Mouse (Mus musculus): ENCODE measurements around the gene 4933405L10Rik.

The 4933405L10Rik gene

DNA sequence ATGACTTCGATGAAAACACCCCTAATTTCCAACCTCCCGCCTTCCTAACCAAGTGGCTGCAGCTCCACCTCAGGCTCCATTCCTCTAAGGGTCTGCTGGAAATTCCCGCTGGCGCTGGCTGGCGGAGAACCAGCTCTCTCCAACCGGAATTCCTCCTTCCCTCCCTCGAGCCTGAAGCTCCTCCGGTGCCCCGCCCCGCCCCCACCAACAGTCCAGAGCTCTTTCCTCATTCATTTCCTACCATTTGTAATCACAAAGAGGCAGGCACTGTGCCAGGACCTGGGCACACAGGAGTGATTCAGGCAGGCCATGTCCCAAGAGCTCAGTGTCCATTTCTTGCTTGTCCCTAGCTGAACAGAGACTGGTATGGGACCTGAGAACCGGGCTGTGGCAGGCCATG, 43.2 kb downstream of the 4933405L10Rik start:
- peak; percentile 80 for DNase-seq (ENCODE audit: extremely low read depth, insufficient read length, low spot score)

DNA sequence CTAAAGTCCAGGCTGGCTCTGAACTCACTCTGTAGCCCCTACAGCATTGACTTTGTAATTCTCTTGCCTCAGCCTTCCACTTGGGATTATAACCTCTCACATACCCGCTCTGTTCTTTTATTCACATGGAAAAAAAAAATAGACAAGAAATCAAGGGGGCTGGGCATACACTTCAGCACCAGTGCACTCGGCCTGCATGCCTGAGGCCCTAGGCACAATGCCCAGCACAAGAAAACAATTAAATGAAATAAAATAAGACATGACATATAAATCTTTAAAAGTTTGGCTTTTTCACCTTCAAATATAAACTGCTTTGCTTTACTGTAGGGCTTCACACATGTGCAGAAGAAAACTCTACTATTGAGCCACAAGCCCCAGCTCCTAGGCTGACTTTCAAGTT, 46.5 kb downstream of the 4933405L10Rik start:
- no peak for DNase-seq (ENCODE audit: extremely low read depth, insufficient read length, low spot score)

DNA sequence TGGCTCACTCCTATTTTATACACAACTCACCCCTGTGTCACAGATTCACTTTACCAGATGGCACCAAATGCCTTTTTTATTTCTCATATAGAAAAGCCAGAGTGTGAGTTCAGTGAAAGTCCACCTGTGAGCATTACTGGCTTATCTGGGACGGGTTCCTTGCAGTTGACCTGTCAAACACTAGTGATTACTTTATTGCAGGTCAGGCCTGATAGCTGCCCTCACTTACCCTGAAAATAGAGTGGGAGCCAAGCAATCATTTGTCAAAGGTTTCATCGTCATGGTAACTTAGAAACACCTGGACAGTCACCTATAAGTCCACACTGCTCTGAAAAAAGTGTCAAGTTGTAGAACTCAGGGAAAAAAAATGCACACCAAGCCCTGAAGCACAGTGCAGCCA, 47.2 kb downstream of the 4933405L10Rik start:
- no peak for DNase-seq (ENCODE audit: extremely low read depth, insufficient read length, low spot score)

DNA sequence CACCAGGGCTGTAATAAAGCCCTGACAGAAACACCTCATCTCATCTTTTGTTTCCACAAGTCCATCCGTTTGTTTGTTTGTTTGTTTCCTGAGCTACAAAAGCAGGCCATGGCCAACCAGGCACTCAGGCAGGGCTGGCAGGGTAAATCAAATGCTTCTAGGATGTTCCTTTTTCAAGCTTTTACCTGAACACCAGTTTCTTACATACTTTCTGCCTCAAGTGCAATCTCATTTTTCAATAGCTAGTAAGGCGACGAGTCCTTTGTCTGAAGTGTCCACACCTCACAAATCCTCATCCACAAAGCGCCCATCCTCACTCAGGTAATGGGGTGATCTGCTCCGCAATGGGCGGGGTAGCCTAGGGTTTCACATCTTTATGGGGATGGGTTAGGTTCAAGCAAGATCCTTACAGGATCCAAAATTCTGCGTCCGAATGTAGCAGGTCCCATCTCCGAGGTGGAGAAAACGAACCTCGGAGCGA, 50.4 kb downstream of the 4933405L10Rik start:
- DNase-seq (ENCODE audit: extremely low read depth, insufficient read length, low spot score) = no peak

DNA sequence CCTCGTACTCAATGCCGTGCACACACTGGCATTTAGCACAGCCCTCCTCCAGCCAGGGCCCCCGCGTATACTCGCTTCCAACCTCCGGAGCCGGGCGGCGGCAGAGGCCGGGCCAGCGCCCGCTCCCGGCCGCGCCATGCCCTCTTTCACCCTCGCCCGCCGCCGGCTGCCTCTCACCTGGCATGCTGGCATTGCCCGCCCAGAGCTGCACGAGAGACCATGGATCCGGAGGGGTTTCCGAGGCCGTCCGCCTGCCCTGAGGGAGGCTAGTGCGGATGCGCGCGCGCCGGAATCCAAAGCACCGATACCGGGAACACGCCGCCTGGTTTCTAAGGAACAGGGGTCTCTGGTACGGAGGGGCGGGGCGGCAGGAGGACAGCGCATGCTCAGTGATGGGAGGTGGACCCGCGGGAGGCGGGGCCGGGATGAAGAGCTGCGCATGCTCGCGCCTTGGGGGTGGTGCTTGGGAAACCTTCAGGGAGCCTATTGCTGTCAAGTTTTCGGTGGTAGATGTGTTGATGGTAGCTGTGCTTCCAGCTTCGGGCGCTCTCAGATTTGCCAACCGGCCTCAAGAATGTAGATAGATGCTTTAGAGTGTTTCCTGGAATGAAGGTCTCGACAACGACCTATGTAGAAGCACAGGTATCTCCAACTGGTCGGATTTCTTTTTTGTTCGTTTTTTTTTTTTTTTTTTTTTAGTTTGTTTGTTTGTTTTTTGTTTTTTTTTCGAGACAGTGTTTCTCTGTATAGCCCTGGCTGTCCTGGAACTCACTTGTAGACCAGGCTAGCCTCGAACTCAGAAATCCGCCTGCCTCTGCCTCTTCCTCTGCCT, 51.0 kb downstream of the 4933405L10Rik start, which contains the start of gene Gfod2:
Gfod2 (minus strand) TSS at position 388 of the 832 bp plus-strand sequence.
- DNase-seq (ENCODE audit: extremely low read depth, insufficient read length, low spot score) = peak; percentile 95

All from 3134 (cell line).